Mouse (Mus musculus): Measurements from ENCODE around the gene Rnaset2a.
"Not testable (repeated sequence)": the region's sequence is repeated elsewhere in the genome, so short reads cannot be mapped to it uniquely, and the experiment has no call there.

- not testable (repeated sequence) for TF ChIP-seq CTCF (conservative IDR thresholded peaks at IDR 0.05; ENCODE audit: low read length); POU5F1 (IDR thresholded peaks at IDR 0.05; ENCODE audit: borderline replicate concordance, low read length)
These were observed 17.7 kb upstream of the Rnaset2a start for GRCm38 (mm10) chr17:8165608-8165945.

Measured in E14TG2a.4 (cell line).